Mouse (Mus musculus) ovary, adult 10 weeks (tissue): ENCODE measurements around the gene S100a9. TPM values are rescaled to one million over a fixed set of nuclear protein-coding genes. Genes with fewer than 3 reads are reported as not detected.

Experiments
- polyA plus RNA-seq: library from polyadenylated mRNA; stranded (reverse); fragments of 350-450 nt; fragmentation: Illumina TruSeq; extraction: RNeasy Lipid Tissue Mini Kit (QIAGEN cat#74804); gene quantifications from one replicate; pipeline ENCODE4 v1.2.3, GENCODE M21; 2014

S100a9 gene
- not detected for polyA plus RNA-seq

GRCm38 (mm10) chr3:90695613-90696012 lies at the start of gene S100a9:
Gene S100a9, minus strand, starts transcription at chr3:90695721.

GRCm38 (mm10) chr3:90726606-90727005 lies 31.1 kb upstream of the S100a9 start, which contains the start of gene Pglyrp4:
Gene Pglyrp4, plus strand, starts transcription at chr3:90726906.

GRCm38 (mm10) chr3:90668846-90669245 lies 26.7 kb downstream of the S100a9 start, which contains the start of gene S100a8:
Gene S100a8, plus strand, starts transcription at chr3:90668978.

GRCm38 (mm10) chr3:90653717-90654116 lies 41.8 kb downstream of the S100a9 start, which contains the start of gene S100a7a:
Gene S100a7a, plus strand, starts transcription at chr3:90654017.

Other genes with a start within 250 kb of the S100a9 start
- 36.4 TPM for gene Npr1, start 229.9 kb downstream of the S100a9 start, polyA plus RNA-seq
- 94.7 TPM for gene Ilf2, start 219.6 kb downstream of the S100a9 start, polyA plus RNA-seq
- 154 TPM for gene Snapin, start 204.7 kb downstream of the S100a9 start, polyA plus RNA-seq
- gene Chtop, start 186.2 kb downstream of the S100a9 start, polyA plus RNA-seq = 220 TPM
- gene S100a1, start 181.3 kb downstream of the S100a9 start, polyA plus RNA-seq = 29.9 TPM
- 2.6 TPM for gene S100a13, start 181.3 kb downstream of the S100a9 start, polyA plus RNA-seq
- gene S100a14, start 168.9 kb downstream of the S100a9 start, polyA plus RNA-seq = not detected
- 29.2 TPM for gene S100a16, start 158.5 kb downstream of the S100a9 start, polyA plus RNA-seq
- gene S100a3, start 135.1 kb downstream of the S100a9 start, polyA plus RNA-seq = not detected
- not detected for gene S100a2, start 105.5 kb downstream of the S100a9 start, polyA plus RNA-seq
- gene Gm42674, start 93.8 kb downstream of the S100a9 start, polyA plus RNA-seq = not detected
- 21.9 TPM for gene S100a4, start 92.0 kb downstream of the S100a9 start, polyA plus RNA-seq
- gene S100a5, start 87.2 kb downstream of the S100a9 start, polyA plus RNA-seq = not detected
- gene S100a6, start 82.8 kb downstream of the S100a9 start, polyA plus RNA-seq = 45.3 TPM
- not detected for gene S100a7a, start 41.7 kb downstream of the S100a9 start, polyA plus RNA-seq
- gene S100a8, start 26.7 kb downstream of the S100a9 start, polyA plus RNA-seq = 6.4 TPM
- not detected for gene Pglyrp4, start 31.2 kb upstream of the S100a9 start, polyA plus RNA-seq
- not detected for gene Gm5849, start 82.2 kb upstream of the S100a9 start, polyA plus RNA-seq